Mouse (Mus musculus) MEL (cell line): Measurements from ENCODE around the gene Ccsap. TPM values are rescaled to one million over a fixed set of nuclear protein-coding genes. Genes with fewer than 3 reads are reported as not detected.

Experiments
- DNase-seq: peaks from one replicate; pipeline ENCODE4 v3.0.0; 2011; ENCODE audit warnings: low read depth, low spot score
- H3K27ac ChIP-seq: 2 replicates; pipeline ENCODE4 v1.5.1; 2012; ENCODE audit warnings: low read depth, mild to moderate bottlenecking, control low read depth, low read length, moderate library complexity; ENCODE audit not compliant: control insufficient read depth
- H3K27me3 ChIP-seq, 2 experiments: fragments of 150-350 bp in 1 of 2; sonication (generic) in 1 of 2; 2 replicates each; pipeline ENCODE4 v1.6.1; 2012; ENCODE audit warnings: low read length in 2 of 2, mild to moderate bottlenecking in 2 of 2, improper control_type of control experiment in 1 of 2, moderate library complexity in 1 of 2; ENCODE audit not compliant: insufficient read depth in 2 of 2, control insufficient read depth in 1 of 2
- H3K36me3 ChIP-seq, 2 experiments: 2 replicates each; pipeline ENCODE4 v1.6.1; 2012 to 2014; ENCODE audit warnings: low read length in 2 of 2, improper control_type of control experiment in 1 of 2, inconsistent platforms in 1 of 2, mild to moderate bottlenecking in 1 of 2; ENCODE audit not compliant: insufficient read depth in 2 of 2, control insufficient read depth in 1 of 2
- H3K4me1 ChIP-seq, 2 experiments: fragments of 150-350 bp in 1 of 2; sonication (generic) in 1 of 2; 2 replicates each; pipeline ENCODE4 v1.6.1; 2012; ENCODE audit warnings: low read length in 2 of 2, improper control_type of control experiment in 1 of 2, mild to moderate bottlenecking in 1 of 2; ENCODE audit not compliant: insufficient read depth in 2 of 2, control insufficient read depth in 1 of 2
- H3K4me3 ChIP-seq, 2 experiments: fragments of 150-350 bp in 1 of 2; sonication (generic) in 1 of 2; 2 replicates each; pipeline ENCODE4 v1.5.1; 2012; ENCODE audit warnings: low read depth in 2 of 2, low read length in 2 of 2, mild to moderate bottlenecking in 2 of 2, moderate library complexity in 2 of 2, control low read depth in 1 of 2, improper control_type of control experiment in 1 of 2; ENCODE audit not compliant: control insufficient read depth in 1 of 2, insufficient read depth in 1 of 2
- H3K79me2 ChIP-seq: 2 replicates; pipeline ENCODE4 v1.6.1; 2012; ENCODE audit warnings: mild to moderate bottlenecking, low read length, moderate library complexity; ENCODE audit not compliant: control insufficient read depth, poor library complexity, insufficient read depth
- H3K9ac ChIP-seq: 2 replicates; pipeline ENCODE4 v1.6.1; 2012; ENCODE audit warnings: low read depth, mild to moderate bottlenecking, control low read depth, low read length, moderate library complexity; ENCODE audit not compliant: control insufficient read depth, poor library complexity, severe bottlenecking
- H3K9me3 ChIP-seq: fragments of 150-350 bp; sonication (generic); replicated peaks from 2 replicates; pipeline ENCODE4 v1.6.1; 2012; ENCODE audit warnings: mild to moderate bottlenecking, low read length, improper control_type of control experiment, moderate library complexity; ENCODE audit not compliant: insufficient read depth
- CHD2 ChIP-seq: IDR thresholded peaks from 2 replicates; pipeline ENCODE4 v1.6.1; 2011; ENCODE audit warnings: low read length, improper control_type of control experiment
- EP300 ChIP-seq, 2 experiments: IDR thresholded peaks; 2 replicates each; pipeline ENCODE4 v1.6.1; 2011; ENCODE audit warnings: improper control_type of control experiment in 2 of 2, low read length in 2 of 2, low read depth in 1 of 2, mild to moderate bottlenecking in 1 of 2
- ETS1 ChIP-seq: IDR thresholded peaks from 2 replicates; pipeline ENCODE4 v1.6.1; 2012; ENCODE audit warnings: low read depth, mild to moderate bottlenecking, inconsistent platforms, low read length, improper control_type of control experiment, moderate library complexity
- GATA1 ChIP-seq: IDR thresholded peaks from 2 replicates; pipeline ENCODE4 v1.6.1; 2011; ENCODE audit warnings: low read depth, low read length, improper control_type of control experiment
- JUND ChIP-seq: IDR thresholded peaks from 2 replicates; pipeline ENCODE4 v1.6.1; 2011; ENCODE audit warnings: low read depth, mild to moderate bottlenecking, improper control_type of control experiment, low read length
- KAT2A ChIP-seq: conservative IDR thresholded peaks from 2 replicates; pipeline ENCODE4 v1.6.1; 2012; ENCODE audit warnings: low read depth, low read length, improper control_type of control experiment, inconsistent platforms
- MAFK ChIP-seq: IDR thresholded peaks from 2 replicates; pipeline ENCODE4 v1.6.1; 2011; ENCODE audit warnings: low read depth, mild to moderate bottlenecking, low read length, improper control_type of control experiment, borderline replicate concordance
- MAX ChIP-seq: IDR thresholded peaks from 2 replicates; pipeline ENCODE4 v1.6.1; 2011; ENCODE audit warnings: low read length, improper control_type of control experiment
- MXI1 ChIP-seq: IDR thresholded peaks from 2 replicates; pipeline ENCODE4 v1.6.1; 2011; ENCODE audit warnings: mild to moderate bottlenecking, low read depth, low read length, improper control_type of control experiment
- MYB ChIP-seq: IDR thresholded peaks from 2 replicates; pipeline ENCODE4 v1.6.1; 2011; ENCODE audit warnings: mild to moderate bottlenecking, low read depth, low read length, improper control_type of control experiment
- POLR2A ChIP-seq, 2 experiments: IDR thresholded peaks; 2 replicates each; pipeline ENCODE4 v1.6.1; 2011 to 2012; ENCODE audit warnings: low read length in 2 of 2, mild to moderate bottlenecking in 2 of 2, control low read depth in 1 of 2, improper control_type of control experiment in 1 of 2, low read depth in 1 of 2, moderate library complexity in 1 of 2; ENCODE audit not compliant: control insufficient read depth in 1 of 2, insufficient read depth in 1 of 2, poor library complexity in 1 of 2
- POLR2AphosphoS2 ChIP-seq: IDR thresholded peaks from 2 replicates; pipeline ENCODE4 v1.6.1; 2011; ENCODE audit warnings: low read length, improper control_type of control experiment
- POLR2AphosphoS5 ChIP-seq: IDR thresholded peaks from 2 replicates; pipeline ENCODE4 v1.6.1; 2012; ENCODE audit warnings: low read depth, borderline replicate concordance, mild to moderate bottlenecking, inconsistent platforms, low read length, moderate library complexity, mixed read lengths
- SMC3 ChIP-seq: IDR thresholded peaks from 2 replicates; pipeline ENCODE4 v1.6.1; 2011; ENCODE audit warnings: low read depth, low read length, improper control_type of control experiment
- TAL1 ChIP-seq: IDR thresholded peaks from 2 replicates; pipeline ENCODE4 v1.6.1; 2012; ENCODE audit warnings: mild to moderate bottlenecking, inconsistent platforms, low read length, moderate library complexity, mixed read lengths
- TBP ChIP-seq: IDR thresholded peaks from 2 replicates; pipeline ENCODE4 v1.8.0; 2011; ENCODE audit warnings: low read depth, low read length, improper control_type of control experiment
- UBTF ChIP-seq: IDR thresholded peaks from 2 replicates; pipeline ENCODE4 v1.6.1; 2012; ENCODE audit warnings: low read depth, mild to moderate bottlenecking, inconsistent platforms, low read length, improper control_type of control experiment, moderate library complexity, borderline replicate concordance; ENCODE audit not compliant: insufficient read depth
- USF1 ChIP-seq: IDR thresholded peaks from 2 replicates; pipeline ENCODE4 v1.6.1; 2014; ENCODE audit warnings: low read depth, mild to moderate bottlenecking, inconsistent platforms, low read length, improper control_type of control experiment, moderate library complexity
- ZKSCAN1 ChIP-seq: IDR thresholded peaks from 2 replicates; pipeline ENCODE4 v1.6.1; 2012; ENCODE audit warnings: low read depth, mild to moderate bottlenecking, inconsistent platforms, low read length, improper control_type of control experiment, moderate library complexity
- ZMIZ1 ChIP-seq: IDR thresholded peaks from 2 replicates; pipeline ENCODE4 v1.6.1; 2012; ENCODE audit warnings: low read depth, mild to moderate bottlenecking, inconsistent platforms, low read length, improper control_type of control experiment, moderate library complexity
- polyA plus RNA-seq, 2 experiments: library from polyadenylated mRNA; stranded (reverse) in 1 of 2; unstranded in 1 of 2; fragments of >175 nt in 1 of 2; fragments of >200 nt in 1 of 2; gene quantifications; 2 replicates each; pipeline versions ENCODE4 v1.2.1 to v1.2.4; 2012; ENCODE audit warnings: low replicate concordance in 2 of 2, low read depth in 1 of 2; ENCODE audit not compliant: insufficient read length in 2 of 2, insufficient read depth in 1 of 2, missing spikeins in 1 of 2
- total RNA-seq: library from RNA; depleted of rRNA; stranded (reverse); fragments of 300-350 nt; gene quantifications from 2 replicates; pipeline ENCODE4 v1.2.3, GENCODE M21; 2012

Ccsap gene
- total and polyA plus RNA-seq, 3 experiments = 6.7 to 12.1 TPM; not detected in 1

DNA sequence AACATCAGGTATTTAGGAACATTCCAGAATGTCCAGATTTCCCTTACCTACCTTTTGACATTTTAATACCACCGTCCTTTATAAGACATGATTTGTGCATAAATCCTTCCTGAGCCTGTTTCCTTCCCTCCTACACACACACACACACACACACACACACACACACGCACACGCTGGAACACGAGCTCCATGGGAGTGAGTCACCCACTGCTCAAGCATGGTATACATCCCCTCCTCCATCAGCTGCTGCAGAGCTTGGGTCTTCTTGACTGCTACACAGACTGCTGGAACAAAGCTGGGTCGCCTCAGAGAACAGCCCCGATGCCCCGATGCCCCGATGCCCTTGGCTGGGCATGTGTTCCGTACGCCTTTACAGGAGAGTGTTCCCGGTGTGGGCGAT is 13.5 kb downstream of the Ccsap start:
- no peak overlapping the region for H3K27ac ChIP-seq
- no peak overlapping the region for H3K4me3 ChIP-seq
- DNase-seq = no peak
- no peak overlapping the region for H3K9ac ChIP-seq
- peaks cover 45% of the 10 kb centered on the region for H3K79me2 ChIP-seq
- H3K4me1 ChIP-seq = peaks cover 0 to 8% of the 10 kb centered on the region in 2 experiments; a peak in 1 of 4 replicates
- no peaks in the 10 kb centered on the region for H3K9me3 ChIP-seq
- peaks cover 2 to 3% of the 10 kb centered on the region in 2 experiments; a peak in 2 of 4 replicates for H3K36me3 ChIP-seq
- no peaks in the 10 kb centered on the region for H3K27me3 ChIP-seq
- TF ChIP-seq POLR2AphosphoS2 (no peak), ETS1 (no peak), TBP (no peak), GATA1 (no peak), SMC3 (no peak), POLR2AphosphoS5 (no peak), MAFK (no peak), CHD2 (no peak), JUND (no peak), ZKSCAN1 (no peak), POLR2A (IDR thresholded peaks at IDR 0.05; ENCODE audit: control insufficient read depth in 1 of 2, insufficient read depth in 1 of 2, low read depth in 1 of 2, low read length in 2 of 2, poor library complexity in 1 of 2) (no peak), MXI1 (no peak), MYB (no peak), KAT2A (no peak), USF1 (no peak), TAL1 (no peak), MAX (no peak), ZMIZ1 (no peak), EP300 (IDR thresholded peaks at IDR 0.05; ENCODE audit: low read depth in 1 of 2, low read length in 2 of 2) (no peak)

DNA sequence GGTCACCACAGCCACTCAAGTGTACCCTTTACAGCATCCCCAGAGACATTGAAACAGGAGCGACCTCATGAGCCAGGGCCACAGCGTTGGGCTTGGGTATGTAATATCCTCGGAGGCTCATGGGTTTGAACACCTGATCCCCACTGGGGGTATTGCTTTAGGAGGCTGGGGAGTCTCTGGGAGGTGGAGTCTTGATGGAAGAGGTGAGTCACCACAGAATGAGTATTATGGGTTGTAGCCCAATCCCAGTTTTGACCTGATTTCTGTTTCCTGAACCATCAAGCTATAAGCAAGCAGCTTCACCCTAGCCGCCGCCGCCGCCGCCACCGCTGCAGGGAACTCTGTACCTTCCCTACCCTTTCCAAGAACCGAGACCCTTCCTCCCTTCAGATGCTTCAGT is 14.0 kb downstream of the Ccsap start:
- Histone ChIP-seq H3K36me3 (peaks cover 2 to 3% of the 10 kb centered on the region in 2 experiments; a peak in 2 of 4 replicates), H3K9me3 (no peaks in the 10 kb centered on the region), H3K79me2 (peaks cover 40% of the 10 kb centered on the region), H3K27me3 (no peaks in the 10 kb centered on the region), H3K4me1 (peaks cover 0 to 8% of the 10 kb centered on the region in 2 experiments; a peak in 1 of 4 replicates), H3K9ac (no peak overlapping the region), H3K27ac (no peak overlapping the region), H3K4me3 (no peak overlapping the region)
- no peak for DNase-seq
- TF ChIP-seq UBTF (no peak), KAT2A (no peak), MYB (no peak)
- TF ChIP-seq, all 39 proteins: peak for 0
